Mouse (Mus musculus) retina, adult 2 months (tissue): ENCODE results near the gene Tekt1.

Source experiments
- DNase-seq: peaks from one replicate; pipeline ENCODE4 v3.0.0-alpha.2; 2012; ENCODE audit warnings: low read depth, low spot score

Gene Tekt1

GRCm38 (mm10) chr11:72362347-72362741 lies at the start of gene Tekt1:
Tekt1 (minus strand) TSS chr11:72362442.
- no peak for DNase-seq

GRCm38 (mm10) chr11:72411945-72412344 lies 49.7 kb upstream of the Tekt1 start:
- DNase-seq, result no peak

- DNase-seq, result no peak
These were observed 49.1 kb upstream of the Tekt1 start, which contains the start of gene Smtnl2 for GRCm38 (mm10) chr11:72411093-72411921. Smtnl2 (minus strand) TSS chr11:72411713.

- no peak for DNase-seq
These were observed 48.4 kb upstream of the Tekt1 start for GRCm38 (mm10) chr11:72410521-72411092.

- no peak for DNase-seq
These were observed 47.6 kb upstream of the Tekt1 start for GRCm38 (mm10) chr11:72409649-72410385.

- no peak for DNase-seq
These were observed 46.4 kb upstream of the Tekt1 start for GRCm38 (mm10) chr11:72408451-72409170.

- DNase-seq, result no peak
These were observed 45.3 kb upstream of the Tekt1 start for GRCm38 (mm10) chr11:72407574-72407973.

GRCm38 (mm10) chr11:72407081-72407480 lies 44.8 kb upstream of the Tekt1 start:
- DNase-seq, result no peak

GRCm38 (mm10) chr11:72406079-72406675 lies 43.9 kb upstream of the Tekt1 start:
- no peak for DNase-seq

GRCm38 (mm10) chr11:72405532-72405931 lies 43.3 kb upstream of the Tekt1 start:
- DNase-seq, result no peak

- no peak for DNase-seq
These were observed 40.7 kb upstream of the Tekt1 start for GRCm38 (mm10) chr11:72402969-72403368.

GRCm38 (mm10) chr11:72402017-72402416 lies 39.8 kb upstream of the Tekt1 start:
- no peak for DNase-seq

GRCm38 (mm10) chr11:72401068-72401467 lies 38.8 kb upstream of the Tekt1 start:
- DNase-seq, result no peak

- DNase-seq, result no peak
These were observed 35.7 kb upstream of the Tekt1 start for GRCm38 (mm10) chr11:72397811-72398525.

GRCm38 (mm10) chr11:72397072-72397471 lies 34.8 kb upstream of the Tekt1 start:
- no peak for DNase-seq

- DNase-seq, result no peak
These were observed 34.4 kb upstream of the Tekt1 start for GRCm38 (mm10) chr11:72396621-72397020.

- DNase-seq, result no peak
These were observed 33.4 kb upstream of the Tekt1 start for GRCm38 (mm10) chr11:72395652-72396051.

GRCm38 (mm10) chr11:72394694-72395093 lies 32.5 kb upstream of the Tekt1 start:
- no peak for DNase-seq

GRCm38 (mm10) chr11:72393669-72394068 lies 31.4 kb upstream of the Tekt1 start:
- no peak for DNase-seq

- DNase-seq, result no peak
These were observed 31.0 kb upstream of the Tekt1 start for GRCm38 (mm10) chr11:72393243-72393642.

- no peak for DNase-seq
These were observed 28.9 kb upstream of the Tekt1 start for GRCm38 (mm10) chr11:72391181-72391580.
